Mouse (Mus musculus) CH12.LX (cell line): ENCODE measurements around the gene Htra2. TPM values are rescaled to one million over a fixed set of nuclear protein-coding genes. Genes with fewer than 3 reads are reported as not detected.
A peak's percentile ranks its signal among the peaks of the same experiment; 100 is the strongest.

Source experiments
- DNase-seq: peaks from one replicate; pipeline ENCODE4 v3.0.0-alpha.2; 2013; ENCODE audit errors: extremely low read depth
- H3K27ac ChIP-seq: 2 replicates; pipeline ENCODE4 v1.5.1; 2012; ENCODE audit warnings: low read depth, mild to moderate bottlenecking, control low read depth, moderate library complexity; ENCODE audit not compliant: insufficient read depth
- H3K27me3 ChIP-seq: replicated peaks from 2 replicates; pipeline ENCODE3; 2012; ENCODE audit warnings: inconsistent platforms
- H3K36me3 ChIP-seq, 2 experiments: replicated peaks in 1 of 2; 2 replicates each; pipeline versions ENCODE3 to v1.6.1; 2012; ENCODE audit warnings: inconsistent platforms in 1 of 2, low read length in 1 of 2, mild to moderate bottlenecking in 1 of 2, mixed read lengths in 1 of 2, moderate library complexity in 1 of 2; ENCODE audit not compliant: control insufficient read depth in 1 of 2, insufficient read depth in 1 of 2
- H3K4me1 ChIP-seq, 2 experiments: 2 replicates each; pipeline ENCODE4 v1.6.1; 2012; ENCODE audit warnings: inconsistent platforms in 1 of 2, moderate library complexity in 1 of 2; ENCODE audit not compliant: insufficient read depth in 2 of 2, control insufficient read depth in 1 of 2
- H3K4me2 ChIP-seq: 2 replicates; pipeline ENCODE4 v1.6.1; 2012; ENCODE audit warnings: low read depth, mild to moderate bottlenecking, control low read depth; ENCODE audit not compliant: poor library complexity, insufficient read depth, severe bottlenecking
- H3K4me3 ChIP-seq, 3 experiments: fragments of 150-350 bp in 1 of 3; sonication (generic) in 1 of 3; replicated peaks in 1 of 3; 2 replicates each; pipeline versions ENCODE3 to v1.5.1; 2011 to 2012; ENCODE audit warnings: low read depth in 2 of 3, low read length in 2 of 3, mild to moderate bottlenecking in 2 of 3, moderate library complexity in 2 of 3, control low read depth in 1 of 3, improper control_type of control experiment in 1 of 3, inconsistent platforms in 1 of 3, mixed read lengths in 1 of 3; ENCODE audit not compliant: poor library complexity in 1 of 3
- H3K79me2 ChIP-seq: replicated peaks from 2 replicates; pipeline ENCODE4 v1.6.1; 2012; ENCODE audit warnings: mild to moderate bottlenecking, moderate library complexity; ENCODE audit not compliant: control insufficient read depth, poor library complexity, insufficient read depth, severe bottlenecking; ENCODE audit errors: extremely low read depth
- H3K9ac ChIP-seq: 2 replicates; pipeline ENCODE4 v1.6.1; 2012; ENCODE audit warnings: low read depth, mild to moderate bottlenecking, control low read depth, moderate library complexity; ENCODE audit not compliant: insufficient read depth
- H3K9me3 ChIP-seq: replicated peaks from 2 replicates; pipeline ENCODE3; 2012; ENCODE audit warnings: low read length, inconsistent platforms, mixed read lengths
- BHLHE40 ChIP-seq: IDR thresholded peaks from 2 replicates; pipeline ENCODE4 v1.6.1; 2011; ENCODE audit warnings: mild to moderate bottlenecking, low read depth, low read length, improper control_type of control experiment
- CHD1 ChIP-seq: IDR thresholded peaks from 2 replicates; pipeline ENCODE4 v1.6.1; 2012; ENCODE audit warnings: low read depth, low read length, improper control_type of control experiment, inconsistent platforms
- CHD2 ChIP-seq: IDR thresholded peaks from 2 replicates; pipeline ENCODE4 v1.6.1; 2011; ENCODE audit warnings: low read length, improper control_type of control experiment
- CTCF ChIP-seq, 2 experiments: IDR thresholded peaks in 1 of 2; conservative IDR thresholded peaks in 1 of 2; 2 replicates each; pipeline ENCODE4 v1.5.1; 2011 to 2012; ENCODE audit warnings: low read depth in 2 of 2, low read length in 2 of 2, improper control_type of control experiment in 1 of 2, inconsistent platforms in 1 of 2, mild to moderate bottlenecking in 1 of 2, moderate library complexity in 1 of 2
- E2F4 ChIP-seq: IDR thresholded peaks from 2 replicates; pipeline ENCODE4 v1.6.1; 2011; ENCODE audit warnings: low read depth, low read length, improper control_type of control experiment; ENCODE audit not compliant: insufficient replicate concordance
- ELF1 ChIP-seq: IDR thresholded peaks from 2 replicates; pipeline ENCODE4 v1.6.1; 2014; ENCODE audit warnings: low read depth, mild to moderate bottlenecking, inconsistent platforms, low read length, improper control_type of control experiment
- EP300 ChIP-seq: IDR thresholded peaks from 2 replicates; pipeline ENCODE4 v1.6.1; 2011; ENCODE audit warnings: low read length, improper control_type of control experiment
- ETS1 ChIP-seq: conservative IDR thresholded peaks from 2 replicates; pipeline ENCODE4 v1.6.1; 2012; ENCODE audit warnings: low read depth, mild to moderate bottlenecking, inconsistent platforms, low read length, improper control_type of control experiment, moderate library complexity
- GABPA ChIP-seq: IDR thresholded peaks from 2 replicates; pipeline ENCODE4 v1.6.1; 2012; ENCODE audit warnings: low read depth, low read length, improper control_type of control experiment, inconsistent platforms; ENCODE audit not compliant: insufficient replicate concordance
- HCFC1 ChIP-seq: IDR thresholded peaks from 2 replicates; pipeline ENCODE4 v1.6.1; 2012; ENCODE audit warnings: low read depth, mild to moderate bottlenecking, inconsistent platforms, low read length, improper control_type of control experiment
- IRF4 ChIP-seq: IDR thresholded peaks from 2 replicates; pipeline ENCODE4 v1.6.1; 2014; ENCODE audit warnings: low read depth, mild to moderate bottlenecking, inconsistent platforms, low read length, improper control_type of control experiment
- JUN ChIP-seq: IDR thresholded peaks from 2 replicates; pipeline ENCODE4 v1.6.1; 2011; ENCODE audit warnings: low read depth, mild to moderate bottlenecking, low read length, improper control_type of control experiment, moderate library complexity; ENCODE audit not compliant: insufficient read depth
- JUND ChIP-seq: conservative IDR thresholded peaks from 2 replicates; pipeline ENCODE4 v1.6.1; 2011; ENCODE audit warnings: low read depth, low read length, improper control_type of control experiment
- KAT2A ChIP-seq: IDR thresholded peaks from 2 replicates; pipeline ENCODE4 v1.6.1; 2012; ENCODE audit warnings: low read length, improper control_type of control experiment, inconsistent platforms; ENCODE audit not compliant: insufficient replicate concordance
- MAFK ChIP-seq: IDR thresholded peaks from 2 replicates; pipeline ENCODE4 v1.6.1; 2011; ENCODE audit warnings: low read length, improper control_type of control experiment; ENCODE audit not compliant: insufficient replicate concordance
- MAX ChIP-seq: IDR thresholded peaks from 2 replicates; pipeline ENCODE4 v1.6.1; 2011; ENCODE audit warnings: low read length, improper control_type of control experiment
- MAZ ChIP-seq: IDR thresholded peaks from 2 replicates; pipeline ENCODE4 v1.6.1; 2012; ENCODE audit warnings: low read depth, mild to moderate bottlenecking, inconsistent platforms, low read length, improper control_type of control experiment, moderate library complexity
- MEF2A ChIP-seq: IDR thresholded peaks from 2 replicates; pipeline ENCODE4 v1.6.1; 2014; ENCODE audit warnings: low read depth, mild to moderate bottlenecking, inconsistent platforms, low read length, improper control_type of control experiment, borderline replicate concordance
- MXI1 ChIP-seq: IDR thresholded peaks from 2 replicates; pipeline ENCODE4 v1.6.1; 2011; ENCODE audit warnings: mild to moderate bottlenecking, low read depth, low read length, improper control_type of control experiment
- MYC ChIP-seq: IDR thresholded peaks from 2 replicates; pipeline ENCODE4 v1.6.1; 2011; ENCODE audit warnings: low read depth, mild to moderate bottlenecking, improper control_type of control experiment, low read length
- NELFE ChIP-seq: IDR thresholded peaks from 2 replicates; pipeline ENCODE4 v1.6.1; 2011; ENCODE audit warnings: low read depth, low read length, improper control_type of control experiment
- NRF1 ChIP-seq: IDR thresholded peaks from 2 replicates; pipeline ENCODE4 v1.6.1; 2014; ENCODE audit warnings: low read depth, mild to moderate bottlenecking, inconsistent platforms, low read length, improper control_type of control experiment, moderate library complexity
- PAX5 ChIP-seq: IDR thresholded peaks from 2 replicates; pipeline ENCODE4 v1.6.1; 2012; ENCODE audit warnings: low read length, inconsistent platforms, mixed read lengths
- POLR2A ChIP-seq: IDR thresholded peaks from 2 replicates; pipeline ENCODE4 v1.6.1; 2011; ENCODE audit warnings: low read depth, mild to moderate bottlenecking, improper control_type of control experiment, low read length
- POLR2AphosphoS2 ChIP-seq: IDR thresholded peaks from 2 replicates; pipeline ENCODE4 v1.6.1; 2011; ENCODE audit warnings: low read depth, low read length, improper control_type of control experiment
- RAD21 ChIP-seq: IDR thresholded peaks from 2 replicates; pipeline ENCODE4 v1.6.1; 2011; ENCODE audit warnings: low read depth, mild to moderate bottlenecking, low read length, improper control_type of control experiment, moderate library complexity
- RCOR1 ChIP-seq: conservative IDR thresholded peaks from 2 replicates; pipeline ENCODE4 v1.6.1; 2012; ENCODE audit warnings: low read depth, mild to moderate bottlenecking, inconsistent platforms, low read length, improper control_type of control experiment
- SIN3A ChIP-seq: IDR thresholded peaks from 2 replicates; pipeline ENCODE4 v1.6.1; 2012; ENCODE audit warnings: low read length, improper control_type of control experiment, inconsistent platforms
- SMC3 ChIP-seq: IDR thresholded peaks from 2 replicates; pipeline ENCODE4 v1.6.1; 2011; ENCODE audit warnings: low read depth, low read length, improper control_type of control experiment
- TBP ChIP-seq: conservative IDR thresholded peaks from 2 replicates; pipeline ENCODE4 v1.6.1; 2011; ENCODE audit warnings: low read depth, low read length, improper control_type of control experiment
- TCF12 ChIP-seq: IDR thresholded peaks from 2 replicates; pipeline ENCODE4 v1.6.1; 2014; ENCODE audit warnings: low read depth, mild to moderate bottlenecking, inconsistent platforms, low read length, improper control_type of control experiment
- UBTF ChIP-seq: IDR thresholded peaks from 2 replicates; pipeline ENCODE4 v1.6.1; 2012; ENCODE audit warnings: low read depth, mild to moderate bottlenecking, inconsistent platforms, low read length, improper control_type of control experiment, moderate library complexity
- USF1 ChIP-seq: IDR thresholded peaks from 2 replicates; pipeline ENCODE4 v1.6.1; 2014; ENCODE audit warnings: low read depth, mild to moderate bottlenecking, inconsistent platforms, low read length, improper control_type of control experiment
- USF2 ChIP-seq: conservative IDR thresholded peaks from 2 replicates; pipeline ENCODE4 v1.6.1; 2011; ENCODE audit warnings: low read depth, low read length, improper control_type of control experiment
- ZC3H11A ChIP-seq: IDR thresholded peaks from 2 replicates; pipeline ENCODE4 v1.6.1; 2012; ENCODE audit warnings: low read depth, mild to moderate bottlenecking, inconsistent platforms, low read length, improper control_type of control experiment
- ZKSCAN1 ChIP-seq: IDR thresholded peaks from 2 replicates; pipeline ENCODE4 v1.6.1; 2012; ENCODE audit warnings: low read depth, inconsistent platforms, low read length, improper control_type of control experiment, borderline replicate concordance
- ZMIZ1 ChIP-seq: IDR thresholded peaks from 2 replicates; pipeline ENCODE4 v1.6.1; 2012; ENCODE audit warnings: low read depth, mild to moderate bottlenecking, inconsistent platforms, low read length, improper control_type of control experiment
- ZNF384 ChIP-seq: IDR thresholded peaks from 2 replicates; pipeline ENCODE4 v1.6.1; 2012; ENCODE audit warnings: low read depth, low read length, improper control_type of control experiment, inconsistent platforms
- dilution Hi-C: fragments of 300-500 bp; cut with MboI; formaldehyde crosslinking; loops from 2 replicates; pipeline ENCODE4 v1.14.3; 2020; ENCODE audit warnings: low sequenced_read_pairs; ENCODE audit not compliant: extremely low pct_unique_long_range_greater_than_20kb, extremely low pct_ligation_motif_present
- in situ Hi-C: fragments of 300-500 bp; cut with MboI; formaldehyde crosslinking; loops from 3 replicates; pipeline ENCODE4 v1.14.3; 2019; ENCODE audit warnings: low sequenced_read_pairs, low pct_ligation_motif_present, low pct_unique_long_range_greater_than_20kb, mixed read lengths
- polyA plus RNA-seq: library from polyadenylated mRNA; unstranded; fragments of >175 nt; gene quantifications from 2 replicates; pipeline ENCODE4 v1.2.1, GENCODE M21; 2012; ENCODE audit warnings: low read depth; ENCODE audit not compliant: insufficient read length
- total RNA-seq, 2 experiments: library from RNA; depleted of rRNA; stranded (reverse); fragments of 300-350 nt in 1 of 2; fragments of >200 nt in 1 of 2; gene quantifications; 2 replicates each; pipeline ENCODE4 v1.2.3; 2012 to 2014

Htra2 gene
- total and polyA plus RNA-seq, 3 experiments: 113 to 185 (median 137) TPM

GRCm38 (mm10) chr6:83101316-83101687, 46.2 kb upstream of the Htra2 start, which contains the start of the genes Ccdc142 and Gm42688:
Ccdc142 (plus strand) TSS chr6:83101601.
Gm42688 (plus strand) TSS chr6:83101617.
- Histone ChIP-seq H3K79me2 (no peaks in the 10 kb centered on the region), H3K4me2 (peak within 1 kb of the TSS; percentile 68), H3K4me1 (peaks cover 9 to 24% of the 10 kb centered on the region in 2 experiments; a peak in 3 of 4 replicates), H3K9ac (peak within 1 kb of the TSS; percentile 86), H3K36me3 (peaks cover 0 to 28% of the 10 kb centered on the region in 2 experiments), H3K4me3 (peak within 1 kb of the TSS; percentile 60 to 99 (median 87)), H3K27ac (peak within 1 kb of the TSS; percentile 71), H3K9me3 (peaks cover 2% of the 10 kb centered on the region), H3K27me3 (peaks cover 9% of the 10 kb centered on the region)
- DNase-seq: peak; percentile 91
- in situ Hi-C loops (loop anchor here (5.0 kb wide), 2 partner anchors 104 to 189 kb away; no protein-coding TSS in a partner anchor), dilution Hi-C loops (no loop called here)
- TF ChIP-seq ELF1 (peak; percentile 88), IRF4 (peak; percentile 31; the same call in 1 of the 2 replicates), EP300 (no peak), TBP (peak; percentile 43; the same call in 1 of the 2 replicates), ZMIZ1 (no peak), MAFK (no peak), ZKSCAN1 (no peak), RAD21 (peak; percentile 63), JUN (no peak), PAX5 (no peak), POLR2A (peak; percentile 74), ETS1 (no peak; the same call in 1 of the 2 replicates), RCOR1 (no peak; the same call in 1 of the 2 replicates), SIN3A (peak; percentile 68), CHD2 (peak; percentile 61; the same call in 1 of the 2 replicates), CHD1 (no peak), POLR2AphosphoS2 (no peak), GABPA (no peak; the same call in 1 of the 2 replicates), USF2 (no peak), MXI1 (peak; percentile 82), NRF1 (peak; percentile 68), NELFE (peak; percentile 65; the same call in 1 of the 2 replicates), ZC3H11A (no peak), BHLHE40 (peak; percentile 72), MEF2A (no peak; the same call in 1 of the 2 replicates), UBTF (no peak), JUND (no peak; the same call in 1 of the 2 replicates), SMC3 (peak; percentile 85), HCFC1 (peak; percentile 94), KAT2A (peak; percentile 76; the same call in 1 of the 2 replicates), CTCF (conservative IDR thresholded peaks at IDR 0.05 in 1 of 2, IDR thresholded peaks at IDR 0.05 in 1 of 2; ENCODE audit: low read depth in 2 of 2, low read length in 2 of 2) (peak in 1 of 2 experiments; percentile 87; a peak in 2 of 4 replicates), ZNF384 (no peak), MYC (peak; percentile 63; the same call in 1 of the 2 replicates), MAZ (0 out of 2 replicates have a peak, but pooled peaks have one; percentile 7), TCF12 (peak; percentile 57), E2F4 (peak; percentile 68; the same call in 1 of the 2 replicates), MAX (peak; percentile 49; the same call in 1 of the 2 replicates), USF1 (peak; percentile 57)
